Mouse (Mus musculus) forelimb bud, embryonic 11.5 days (tissue): Measurements from ENCODE around the gene Thumpd2.

ENCODE experiments used
- DNase-seq: peaks from one replicate; pipeline ENCODE4 v3.0.0-alpha.2; 2012; ENCODE audit warnings: low read depth, low spot score

The Thumpd2 gene

GRCm38 (mm10) chr17:81064979-81065311, at the start of gene Thumpd2:
Thumpd2 (minus strand) TSS chr17:81065082.
- DNase-seq: peak; percentile 92

GRCm38 (mm10) chr17:81104237-81104636, 39.4 kb upstream of the Thumpd2 start:
- no peak for DNase-seq

DNA sequence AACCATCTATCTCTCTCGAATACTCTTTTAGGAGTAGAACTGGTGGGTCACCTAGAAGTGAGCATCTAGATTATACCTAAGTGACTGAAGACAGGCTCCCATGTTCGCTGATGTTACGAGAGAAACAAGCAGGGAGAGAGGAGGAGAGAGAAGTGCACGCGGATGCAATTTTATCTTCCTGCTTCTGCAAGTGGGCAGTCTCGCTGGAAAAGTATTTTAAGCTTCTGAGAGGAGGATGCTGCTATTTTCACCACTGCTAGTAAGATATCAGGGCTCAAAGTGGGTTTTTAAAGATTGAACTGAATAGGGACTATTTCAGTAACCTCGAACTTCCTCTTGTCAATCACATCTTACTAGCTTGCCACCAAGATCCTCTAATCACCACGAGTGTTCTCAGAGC, 38.0 kb upstream of the Thumpd2 start:
- DNase-seq: no peak

DNA sequence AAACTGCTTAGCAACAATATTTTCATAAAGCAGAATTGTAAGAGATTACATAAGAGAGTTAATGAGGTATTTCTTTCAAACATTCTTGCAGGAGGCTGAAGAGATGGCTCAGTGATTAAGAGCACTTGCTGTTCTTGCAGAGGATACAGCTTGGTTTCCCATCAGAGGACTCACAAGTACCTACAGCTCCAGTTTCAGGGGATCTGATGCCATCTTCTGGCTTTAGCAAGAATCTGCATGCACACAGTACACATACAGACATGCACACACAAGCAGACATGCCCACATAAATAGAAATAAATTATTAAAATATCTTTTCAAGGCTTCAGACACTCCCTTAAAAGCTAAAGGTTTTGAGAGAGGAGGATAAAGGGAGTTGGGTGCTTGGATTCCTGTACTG, 33.6 kb upstream of the Thumpd2 start:
- no peak for DNase-seq

- no peak for DNase-seq
Measured at GRCm38 (mm10) chr17:81096490-81096889, 31.6 kb upstream of the Thumpd2 start.

DNA sequence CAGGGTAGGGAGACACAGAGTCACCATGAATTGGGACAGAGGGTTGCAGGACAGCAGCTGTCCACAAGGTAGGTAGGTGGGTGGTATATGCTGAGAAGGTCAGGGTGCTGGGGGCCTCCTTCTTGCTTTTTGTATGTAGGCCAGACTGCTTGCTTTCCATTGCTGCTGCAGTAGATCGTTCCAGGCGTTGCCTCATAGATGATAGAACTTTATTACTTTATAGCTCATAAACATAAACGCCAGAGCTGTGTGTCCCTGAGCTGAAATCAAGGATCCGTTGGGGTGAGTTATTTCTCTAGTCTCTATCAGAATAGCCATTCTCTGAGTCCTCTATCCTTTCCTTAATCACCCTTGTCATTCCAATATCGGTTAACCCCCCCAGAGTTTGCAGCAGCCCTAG, 27.9 kb upstream of the Thumpd2 start:
- no peak for DNase-seq

DNA sequence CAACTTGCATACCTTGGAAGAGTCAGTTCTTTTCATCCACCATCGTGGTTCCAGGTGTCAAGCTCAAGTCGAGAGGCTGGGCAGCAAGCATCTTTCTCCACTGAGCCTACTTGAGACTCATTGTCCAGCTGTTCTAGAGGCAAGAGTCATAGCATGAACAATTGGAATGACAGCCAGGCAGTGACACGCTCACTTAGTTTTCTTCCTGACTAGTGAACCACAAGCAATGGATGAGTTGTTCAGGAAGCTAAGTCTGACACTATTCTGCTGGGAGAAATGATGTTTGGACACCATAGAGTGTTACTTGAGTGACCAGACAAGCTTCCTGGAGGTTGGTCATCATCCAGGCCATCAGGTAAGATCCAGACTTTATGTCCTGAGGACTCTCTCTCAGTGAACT, 24.0 kb upstream of the Thumpd2 start:
- DNase-seq: no peak

DNA sequence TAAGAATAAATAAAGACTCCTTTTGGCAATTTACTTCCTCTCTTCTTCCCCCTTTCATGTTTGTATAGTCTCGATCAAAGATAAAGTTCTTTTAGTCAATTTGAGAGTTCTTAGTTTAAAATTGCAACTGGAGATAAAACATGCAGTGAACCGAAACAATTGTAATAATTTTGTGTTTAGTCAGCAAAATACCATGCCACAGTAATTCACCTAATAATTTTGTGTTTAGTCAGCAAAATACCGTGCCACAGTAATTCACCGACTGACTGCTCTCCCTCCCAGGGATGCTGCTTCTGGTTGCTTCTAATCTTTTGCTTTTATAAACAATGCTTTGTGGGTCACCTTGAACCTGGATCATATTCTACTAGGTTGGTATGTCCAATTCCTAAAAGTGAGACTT, 22.9 kb upstream of the Thumpd2 start:
- DNase-seq: no peak

- peak; percentile 10 for DNase-seq
Measured at GRCm38 (mm10) chr17:81064279-81064978, 453 bp downstream of the Thumpd2 start.

DNA sequence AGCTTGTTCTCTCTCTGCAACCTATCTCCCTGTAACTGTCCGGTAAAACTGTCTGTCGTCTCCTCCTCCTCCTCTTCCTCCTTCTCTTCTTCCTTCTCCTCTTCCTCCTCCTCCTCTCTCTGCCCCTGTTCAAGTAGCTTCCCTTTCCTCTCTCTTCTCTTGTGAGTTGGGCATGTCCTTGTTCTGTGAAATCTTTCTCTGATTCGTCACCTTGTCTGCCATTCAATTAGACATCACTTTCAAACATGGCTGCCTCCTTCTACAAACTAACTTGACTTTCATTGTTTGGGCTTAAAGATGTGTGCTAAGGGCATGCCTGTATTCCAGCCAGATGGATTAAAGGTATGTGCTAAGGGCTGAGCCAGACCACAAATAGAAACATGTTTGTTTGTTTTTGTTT, 1.5 kb downstream of the Thumpd2 start:
- DNase-seq: no peak

- no peak for DNase-seq
Measured at GRCm38 (mm10) chr17:81062349-81062871, 2.5 kb downstream of the Thumpd2 start.

DNA sequence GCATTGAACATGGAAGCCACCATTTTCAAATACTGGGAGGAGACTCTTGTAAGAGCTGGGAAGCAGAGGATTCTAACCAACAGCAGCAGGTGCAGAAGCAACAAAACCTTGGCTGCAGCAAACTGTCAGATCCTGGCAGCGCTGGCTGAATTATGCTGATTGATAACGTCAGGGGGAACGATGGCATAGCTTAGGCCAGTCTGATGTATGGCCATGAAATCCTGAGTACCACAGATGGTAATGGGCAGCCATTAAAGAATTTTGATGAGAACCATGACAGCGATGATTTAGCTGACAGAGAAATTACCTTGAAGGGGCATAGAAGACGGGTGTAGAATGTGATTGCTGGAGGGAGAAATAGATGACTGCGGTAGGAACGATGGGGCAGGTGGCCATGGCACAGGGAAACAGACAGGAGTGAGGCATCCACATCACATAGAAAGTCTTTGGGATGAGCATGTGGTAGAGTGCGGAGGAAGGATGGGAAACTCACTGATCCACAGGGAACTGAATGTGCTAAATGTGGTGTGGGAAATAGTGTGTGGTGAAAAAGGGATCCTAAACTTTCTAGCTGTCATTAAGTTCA, 8.0 kb downstream of the Thumpd2 start:
- no peak for DNase-seq

GRCm38 (mm10) chr17:81056035-81056434, 8.8 kb downstream of the Thumpd2 start:
- no peak for DNase-seq

DNA sequence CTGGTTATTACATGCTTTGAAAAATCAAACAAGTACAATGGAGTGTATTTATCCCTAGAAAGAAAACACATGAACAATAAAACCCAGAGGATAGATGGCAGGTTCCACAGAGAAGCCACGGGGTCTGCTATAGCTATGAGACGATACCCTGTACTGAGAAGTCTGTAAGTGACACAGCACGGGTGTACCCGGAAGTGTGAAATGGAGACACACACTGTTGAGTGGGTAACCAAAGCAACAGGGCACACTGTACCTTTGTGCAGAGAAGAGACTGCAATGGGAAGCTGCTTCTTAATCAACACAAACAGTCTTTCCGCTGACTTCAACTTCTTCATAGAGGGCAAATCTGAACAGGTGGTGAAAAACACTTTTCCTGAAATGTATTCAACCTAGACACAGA, 9.4 kb downstream of the Thumpd2 start:
- DNase-seq: no peak

DNA sequence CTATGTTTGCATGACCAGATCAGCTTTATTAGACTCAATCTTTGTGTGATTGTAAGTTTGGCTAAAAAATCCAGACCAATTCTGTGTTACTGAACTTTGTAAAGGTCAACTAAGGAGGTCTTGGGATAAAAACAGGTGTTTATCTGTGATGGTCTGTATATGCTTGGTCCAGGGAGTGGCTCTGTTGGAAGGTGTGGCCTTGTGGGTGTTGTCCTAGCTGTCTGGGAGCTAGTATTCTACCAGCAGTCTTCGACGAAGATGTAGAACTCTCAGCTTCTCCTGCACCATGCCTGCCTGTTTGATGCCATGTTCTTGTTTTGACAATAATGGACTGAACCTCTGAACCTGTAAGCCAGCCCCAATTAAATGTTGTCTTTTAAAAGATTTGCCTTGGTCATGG, 11.6 kb downstream of the Thumpd2 start:
- no peak for DNase-seq

DNA sequence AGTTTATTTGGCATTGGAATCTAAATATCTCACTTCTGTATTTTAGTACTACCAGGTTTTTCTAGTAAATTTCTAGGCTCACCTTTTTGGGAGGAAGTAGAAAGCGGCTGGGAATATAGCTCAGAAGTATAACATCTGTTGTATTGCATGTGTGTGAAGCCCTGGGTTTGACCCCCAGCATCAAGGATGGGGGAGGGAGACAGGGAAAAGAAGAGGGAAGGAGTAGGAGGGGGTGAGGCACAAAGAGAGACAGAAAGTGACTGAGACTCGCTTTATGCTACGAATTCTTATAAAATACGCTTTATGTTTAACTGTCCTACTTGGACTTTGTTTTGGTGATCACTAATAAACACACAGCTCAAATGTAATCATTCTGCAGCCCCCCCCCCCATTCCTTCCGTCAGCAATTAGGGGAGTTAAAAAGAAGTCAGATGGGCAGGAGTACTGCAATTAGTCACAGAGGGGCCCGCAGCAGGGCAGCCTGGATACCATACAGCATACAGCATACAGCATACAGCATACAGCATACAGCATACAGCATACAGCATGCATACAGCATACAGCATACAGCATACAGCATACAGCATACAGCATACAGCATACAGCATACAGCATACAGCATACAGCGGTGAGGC, 16.8 kb downstream of the Thumpd2 start:
- DNase-seq: no peak

DNA sequence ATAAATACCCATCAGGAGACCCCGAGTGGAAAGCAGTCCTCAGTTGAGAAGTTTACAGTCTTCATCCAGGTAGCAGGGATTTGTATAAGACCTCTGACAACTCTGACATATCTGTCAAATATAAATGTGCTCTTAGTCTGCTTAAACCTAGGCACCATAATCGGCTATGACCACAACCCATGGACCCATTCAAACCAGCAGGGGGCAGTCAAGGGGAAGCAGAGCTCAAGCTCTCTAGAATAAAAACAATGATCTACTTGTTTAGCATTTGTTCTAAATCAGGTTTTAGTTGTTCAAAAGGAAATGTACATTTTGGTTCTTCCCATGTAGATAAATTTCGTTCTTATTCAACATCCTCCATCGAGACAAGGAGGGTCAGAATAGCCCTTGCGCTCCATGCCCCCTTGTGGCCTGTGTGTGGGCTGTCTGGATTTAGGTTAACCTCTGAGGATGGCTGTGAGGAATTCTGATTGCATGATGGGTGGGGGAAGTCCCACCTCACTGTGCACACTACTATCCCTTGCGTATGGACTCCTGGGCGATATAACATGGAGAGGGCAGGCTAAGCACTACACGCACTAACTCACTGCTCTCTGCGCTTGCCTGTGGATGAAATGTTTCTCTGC, 19.2 kb downstream of the Thumpd2 start:
- DNase-seq: peak; percentile 9

DNA sequence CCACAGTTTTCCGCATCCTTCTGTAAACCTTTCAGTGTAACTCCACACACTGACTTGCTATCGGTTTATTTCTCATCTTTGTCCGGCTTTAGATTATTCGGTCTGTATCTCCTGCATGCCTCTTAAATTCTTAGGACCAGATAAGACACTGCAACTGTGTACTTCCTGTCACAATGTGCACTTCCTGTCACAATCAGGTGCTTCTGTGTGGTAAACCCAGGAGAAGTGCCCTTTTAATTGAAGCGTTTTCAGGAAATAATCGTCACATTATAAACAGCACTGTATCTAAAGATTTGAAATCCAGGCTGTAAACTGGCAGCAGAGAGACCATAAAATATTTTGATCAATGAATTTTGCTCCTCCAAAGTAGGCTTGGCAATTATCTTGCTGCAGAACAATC, 19.8 kb downstream of the Thumpd2 start:
- DNase-seq: no peak

DNA sequence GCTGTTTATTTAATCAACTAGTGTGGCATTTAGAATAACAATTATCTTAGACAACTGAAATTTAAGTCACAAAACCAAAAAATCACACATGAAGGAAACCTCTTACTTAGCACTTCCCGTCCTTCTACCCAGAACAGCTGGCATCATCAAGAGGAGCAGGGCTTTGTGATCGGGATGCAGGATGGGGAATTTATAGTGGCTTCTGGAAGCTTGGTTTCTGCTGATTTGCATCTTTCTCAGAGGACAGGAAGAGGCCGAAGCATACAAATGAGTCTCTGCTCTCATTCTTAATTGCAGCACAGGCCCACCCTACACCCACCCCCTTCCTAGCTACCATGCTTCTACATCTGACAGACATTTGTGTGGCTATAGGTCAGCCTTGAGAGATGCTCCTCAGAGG, 20.5 kb downstream of the Thumpd2 start:
- DNase-seq: no peak

GRCm38 (mm10) chr17:81041662-81042061, 23.2 kb downstream of the Thumpd2 start:
- DNase-seq: no peak

DNA sequence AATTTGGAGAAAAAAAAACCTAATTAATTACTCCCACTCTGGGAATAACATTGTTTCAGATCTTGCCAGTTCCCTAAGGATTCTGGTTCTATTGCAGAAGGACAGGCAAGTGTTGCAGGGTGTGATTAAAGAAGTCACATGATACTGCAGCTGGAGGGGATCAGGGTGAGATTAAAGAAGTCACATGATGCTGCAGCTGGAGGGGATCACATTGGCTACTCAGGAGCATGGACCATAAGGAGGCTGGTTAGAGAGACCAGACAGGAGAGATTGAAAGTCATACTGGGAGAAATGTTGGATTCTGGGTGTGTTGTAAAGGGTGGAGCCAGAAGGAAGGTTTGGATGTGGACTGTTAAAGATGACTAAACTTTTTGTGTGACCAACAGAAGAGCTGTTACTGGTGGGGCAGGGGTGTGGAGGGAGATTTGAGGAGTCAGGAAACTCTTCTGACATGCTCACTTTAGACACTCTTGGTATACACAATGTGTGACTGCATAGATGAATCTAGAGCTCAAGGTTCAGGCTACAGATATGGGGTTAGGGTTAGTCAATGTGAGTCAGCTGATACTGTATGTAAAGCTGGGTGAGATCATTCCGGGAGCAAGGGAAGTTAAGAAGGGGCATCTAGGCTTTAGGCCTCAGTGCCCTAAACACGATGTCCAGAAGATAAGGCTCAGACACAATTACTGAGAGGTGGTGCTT, 26.0 kb downstream of the Thumpd2 start:
- DNase-seq: no peak

GRCm38 (mm10) chr17:81035354-81035753, 29.5 kb downstream of the Thumpd2 start:
- no peak for DNase-seq
